Mouse (Mus musculus) c-Kit-positive CD71-negative TER-119-negative erythroid progenitor cells, embryonic 14.5 days (primary cell): ENCODE results near the gene Zmiz1.

Source experiments
- DNase-seq: peaks from one replicate; pipeline ENCODE4 v3.0.0-alpha.2; 2013; ENCODE audit warnings: low read depth

Gene Zmiz1

DNA sequence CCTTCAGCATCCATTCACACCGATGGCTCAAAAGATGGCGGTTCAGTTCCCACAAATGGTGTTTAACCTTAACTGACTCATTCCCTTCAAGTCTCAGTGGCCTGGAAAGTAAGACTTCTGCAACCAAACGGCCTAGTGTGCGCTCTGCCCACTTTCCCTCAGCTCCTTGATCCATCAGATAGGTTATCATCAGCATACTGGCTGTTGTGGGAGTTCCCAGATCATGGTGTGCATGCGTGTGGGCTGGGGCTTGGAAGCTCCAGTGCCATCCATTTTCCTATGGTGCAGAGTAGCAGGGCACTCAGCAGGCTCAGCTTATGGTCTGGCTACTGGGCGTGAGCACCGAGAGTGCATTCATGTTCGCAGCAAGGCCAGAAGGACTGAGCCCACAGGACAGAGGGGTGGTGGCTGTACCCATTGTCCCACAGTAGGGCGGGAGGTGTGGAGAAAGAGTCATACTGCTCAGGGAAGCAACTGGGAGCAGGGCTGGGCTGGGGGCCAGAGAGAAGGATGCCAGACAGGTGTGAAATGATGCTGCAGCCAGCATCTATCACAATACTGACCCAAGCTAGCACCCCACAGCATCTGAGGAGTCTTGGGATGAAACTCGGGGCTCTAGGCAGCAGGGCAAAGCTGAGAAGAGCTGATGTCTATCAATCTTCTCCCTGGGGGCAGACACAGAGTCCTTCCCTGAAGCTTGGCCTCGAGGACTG, 33.7 kb downstream of the Zmiz1 start:
- DNase-seq, result no peak

GRCm38 (mm10) chr14:25493301-25494241, 34.6 kb downstream of the Zmiz1 start:
- no peak for DNase-seq

DNA sequence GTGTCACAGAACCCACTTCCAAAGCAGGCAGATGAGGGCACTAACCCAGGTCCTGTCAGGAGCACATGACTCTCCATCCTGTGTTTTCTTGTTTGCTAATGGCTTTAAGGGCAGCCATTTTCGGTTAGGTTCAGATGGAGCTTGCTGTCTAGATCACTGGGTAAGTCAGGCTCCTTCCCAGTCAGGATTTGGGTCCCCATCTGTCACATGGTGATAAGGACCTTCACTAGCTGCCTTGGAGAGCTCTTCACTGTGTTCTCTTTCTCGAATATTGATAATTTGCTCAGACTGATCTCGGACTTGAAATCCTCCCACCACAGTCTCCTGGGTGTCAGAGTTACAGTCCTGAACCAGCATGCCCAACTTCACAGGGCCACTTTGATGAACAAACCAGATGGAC, 35.8 kb downstream of the Zmiz1 start:
- DNase-seq, result no peak

GRCm38 (mm10) chr14:25496116-25496515, 37.1 kb downstream of the Zmiz1 start:
- no peak for DNase-seq

DNA sequence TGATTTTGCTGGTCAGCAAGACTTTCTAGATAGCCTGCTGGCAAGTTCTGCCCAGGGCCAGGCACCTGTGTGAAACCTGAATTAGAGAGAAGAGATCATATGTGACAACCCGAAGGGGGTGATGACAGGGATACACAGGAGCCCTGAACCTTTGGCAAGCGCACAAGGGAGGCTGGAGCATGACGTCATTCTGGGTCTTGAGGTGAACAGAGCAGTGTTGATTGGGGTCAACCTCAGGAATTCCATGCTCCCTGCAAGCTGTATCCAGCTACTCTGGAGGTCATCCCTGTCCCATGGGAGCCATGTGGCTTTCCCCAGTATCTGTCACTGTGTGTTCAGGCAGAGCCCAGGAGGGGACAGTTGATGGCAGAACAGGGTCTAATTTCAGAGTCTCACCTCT, 38.0 kb downstream of the Zmiz1 start:
- DNase-seq, result no peak

- DNase-seq, result no peak
Measured at GRCm38 (mm10) chr14:25497596-25497995, 38.6 kb downstream of the Zmiz1 start.

- no peak for DNase-seq
Measured at GRCm38 (mm10) chr14:25498367-25498766, 39.4 kb downstream of the Zmiz1 start.

- no peak for DNase-seq
Measured at GRCm38 (mm10) chr14:25499526-25499925, 40.5 kb downstream of the Zmiz1 start.

- DNase-seq, result no peak
Measured at GRCm38 (mm10) chr14:25500511-25501120, 41.6 kb downstream of the Zmiz1 start.

GRCm38 (mm10) chr14:25501481-25501880, 42.5 kb downstream of the Zmiz1 start:
- no peak for DNase-seq

- DNase-seq, result no peak
Measured at GRCm38 (mm10) chr14:25502355-25502754, 43.4 kb downstream of the Zmiz1 start.

GRCm38 (mm10) chr14:25504241-25504640, 45.3 kb downstream of the Zmiz1 start:
- DNase-seq, result no peak

- DNase-seq, result no peak
Measured at GRCm38 (mm10) chr14:25505201-25505671, 46.3 kb downstream of the Zmiz1 start.

GRCm38 (mm10) chr14:25508111-25508756, 49.2 kb downstream of the Zmiz1 start:
- no peak for DNase-seq

DNA sequence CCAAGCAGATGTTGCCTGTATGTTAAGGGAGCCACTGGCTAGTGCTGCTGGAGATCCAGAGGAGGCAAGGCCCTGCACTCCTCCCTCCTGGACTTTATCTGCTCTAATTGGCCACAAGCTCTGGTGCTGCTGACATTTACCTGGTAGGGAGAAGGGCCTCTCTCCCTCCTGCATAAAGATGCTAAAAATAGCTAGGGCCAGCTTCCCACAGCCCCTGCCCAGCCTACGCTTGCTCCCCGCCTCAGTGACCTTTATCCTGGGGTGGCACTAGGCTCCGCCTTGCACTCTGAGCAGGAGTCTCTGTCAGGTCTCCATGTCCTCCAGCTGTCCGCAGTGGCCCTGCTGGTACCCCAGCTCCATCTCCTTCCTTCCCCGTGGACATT, 49.8 kb downstream of the Zmiz1 start:
- no peak for DNase-seq

DNA sequence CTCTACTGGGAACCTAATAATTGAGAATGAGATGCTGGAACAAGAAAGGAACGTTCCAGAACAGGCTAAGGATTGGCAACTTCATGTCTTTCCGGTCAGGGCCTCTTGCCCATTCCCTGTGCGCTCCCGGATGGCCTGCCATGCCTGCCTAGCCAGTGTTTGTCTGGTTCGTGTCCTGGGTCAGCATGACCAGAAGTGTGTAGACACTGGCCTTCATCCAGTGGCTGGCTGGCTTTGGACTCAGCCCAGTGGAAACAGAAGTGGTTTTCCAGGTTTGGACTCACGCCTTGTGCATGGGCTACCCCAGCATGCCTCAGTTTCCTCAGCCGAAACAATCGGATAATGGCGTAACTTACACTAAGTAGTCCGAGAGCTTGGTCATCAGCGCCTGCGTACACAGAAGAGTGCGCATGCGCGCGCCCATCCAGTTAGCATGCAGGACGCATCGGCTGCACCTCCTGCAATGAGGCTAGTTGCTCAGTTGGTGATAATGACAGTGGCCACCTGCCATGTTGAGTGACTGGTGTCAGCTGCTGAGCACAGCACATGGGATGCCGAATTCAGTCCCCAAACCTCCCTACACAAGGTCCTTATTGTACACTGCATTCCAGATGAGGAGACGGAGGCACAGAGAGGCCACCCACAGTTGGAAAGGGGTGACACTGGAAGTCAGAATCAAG, 50.6 kb downstream of the Zmiz1 start:
- no peak for DNase-seq

DNA sequence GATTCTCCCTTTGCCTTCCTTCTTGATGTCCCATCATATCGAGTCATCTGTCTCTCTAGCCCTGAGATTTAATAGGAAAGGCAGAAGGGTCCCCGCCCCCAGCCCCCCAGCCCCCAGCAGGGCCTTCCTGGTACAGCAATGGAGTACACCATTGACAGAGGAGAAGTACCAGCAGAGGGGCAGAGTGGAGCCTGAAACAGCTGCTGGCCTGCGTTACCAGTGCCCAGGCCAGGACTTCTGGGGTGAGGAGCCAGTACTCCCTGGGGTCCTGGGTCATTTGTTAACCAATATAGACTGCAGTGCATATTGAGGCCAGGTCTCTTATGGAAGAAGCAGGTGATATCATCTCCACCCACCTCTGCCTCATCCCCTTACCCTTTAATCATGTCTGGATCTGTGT, 51.4 kb downstream of the Zmiz1 start:
- DNase-seq, result no peak

DNA sequence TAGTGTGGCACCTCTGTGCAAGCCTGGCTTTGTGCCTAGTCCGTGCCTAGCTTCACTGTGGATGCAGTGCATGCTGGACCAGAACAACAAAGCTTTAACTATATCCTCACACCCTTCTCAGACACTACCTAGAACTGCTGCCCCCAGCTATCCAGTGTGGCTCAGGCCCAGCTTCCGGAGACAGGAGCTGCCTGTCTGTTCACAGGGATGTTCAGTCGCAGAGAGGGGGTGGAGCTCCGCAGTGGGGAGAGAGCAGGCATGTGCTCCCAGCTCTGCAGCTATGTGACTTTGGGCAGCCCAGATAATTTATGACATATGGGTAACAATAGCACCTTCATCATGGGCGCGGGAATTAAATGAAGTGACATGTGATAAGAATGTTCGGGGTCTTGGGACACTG, 52.0 kb downstream of the Zmiz1 start:
- DNase-seq, result no peak

GRCm38 (mm10) chr14:25511564-25511963, 52.6 kb downstream of the Zmiz1 start:
- DNase-seq, result no peak

GRCm38 (mm10) chr14:25511967-25512366, 53.0 kb downstream of the Zmiz1 start:
- no peak for DNase-seq

GRCm38 (mm10) chr14:25512803-25513202, 53.8 kb downstream of the Zmiz1 start:
- DNase-seq, result no peak

DNA sequence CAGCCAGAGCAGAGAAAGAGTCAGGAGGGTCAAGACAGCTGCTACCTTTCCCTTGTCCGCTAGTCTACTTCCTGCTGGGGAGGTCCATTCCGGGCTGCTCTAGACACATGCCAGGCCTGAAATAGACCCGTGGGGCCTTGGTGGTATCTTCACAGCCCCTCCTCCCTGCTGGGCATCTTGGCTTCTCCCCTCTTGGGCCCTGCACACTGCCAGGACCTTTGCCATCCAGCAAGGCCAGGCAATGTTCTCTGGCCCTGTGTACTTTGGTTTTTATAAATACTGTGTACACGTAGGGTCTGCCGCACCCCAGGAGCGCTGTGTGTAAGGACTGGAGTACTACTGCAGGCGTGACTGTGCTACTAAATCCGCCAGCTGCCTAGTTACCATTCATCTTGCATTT, 54.5 kb downstream of the Zmiz1 start:
- no peak for DNase-seq
